Mouse (Mus musculus) ES-E14 (cell line): ENCODE measurements around the gene Ptprs.

Experiments used
- MAFK ChIP-seq: IDR thresholded peaks from 2 replicates; pipeline ENCODE4 v1.6.1; 2014; ENCODE audit warnings: mild to moderate bottlenecking, low read depth, low read length, inconsistent platforms; ENCODE audit not compliant: insufficient read depth
- ZNF384 ChIP-seq: IDR thresholded peaks from 2 replicates; pipeline ENCODE4 v1.6.1; 2012; ENCODE audit warnings: low read depth, low read length, inconsistent platforms

DNA sequence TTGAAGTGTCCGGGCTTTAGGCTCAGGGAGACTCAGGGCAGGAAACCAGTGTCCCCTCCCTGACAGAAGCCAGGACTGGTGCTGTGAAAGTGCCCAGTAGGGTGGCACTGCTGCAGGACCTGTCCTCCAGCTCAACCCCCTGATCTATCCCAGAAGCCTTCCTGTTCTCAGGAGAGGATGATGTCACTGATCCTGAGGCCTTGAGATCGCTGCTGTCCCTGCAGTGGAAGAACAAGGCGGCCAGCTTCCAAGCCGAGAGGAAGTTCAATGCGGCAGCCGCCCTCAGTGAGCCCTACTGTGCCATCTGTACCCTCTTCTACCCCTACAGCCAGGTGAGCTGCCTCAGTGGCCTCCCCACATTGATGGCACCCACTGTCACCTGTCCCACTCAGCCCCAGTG is 80.2 kb downstream of the Ptprs start:
- TF ChIP-seq MAFK, result no peak
- no peak for TF ChIP-seq ZNF384
